Mouse (Mus musculus): ENCODE measurements around the gene Bmp2k.

GRCm38 (mm10) chr5:97078641-97079040 is 81.2 kb downstream of the Bmp2k start:
- TF ChIP-seq CTCF (IDR thresholded peaks at IDR 0.05; ENCODE audit: insufficient read depth, low read length) (no peak), POLR2A (IDR thresholded peaks at IDR 0.05; ENCODE audit: borderline replicate concordance, extremely low read depth, low read depth, low read length) (no peak)
